ENCODE assay signal across 13 mouse cellular contexts in the genomic region with DNA sequence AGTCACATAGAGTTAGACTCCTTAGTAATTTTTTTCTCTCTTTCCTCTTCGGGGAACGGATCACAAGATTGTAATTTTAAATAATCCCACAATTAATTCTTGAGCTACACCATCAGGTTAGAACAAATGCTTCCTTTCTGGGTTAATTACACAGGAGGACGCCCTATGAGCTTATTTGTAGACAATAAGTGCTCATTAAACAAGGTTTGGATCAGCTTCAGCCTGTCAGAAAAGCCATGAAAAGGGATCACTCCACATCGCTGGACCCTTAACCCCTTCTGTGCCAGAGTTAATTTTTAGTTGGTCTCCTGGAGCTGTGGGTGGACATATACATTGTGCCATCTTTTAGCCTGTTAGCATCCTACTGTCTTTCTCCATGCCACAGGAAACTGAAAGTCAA.
"Had no signal": no experiment of that assay in that cellular context is flagged by ENCODE, and none has a peak within 500 bp of the region (broad histone marks: within the 10 kb centered on the region; RNA-seq: fewer than 3 reads in every experiment).

No protein-coding gene starts in this region.

- H3K9me3 ChIP-seq: limb, embryonic 12.5 days; midbrain, embryonic 12.5 days; neural tube, embryonic 15.5 days had no signal

- H3K27me3 ChIP-seq: limb, embryonic 12.5 days; neural tube, embryonic 15.5 days had no signal

- H3K27ac ChIP-seq: kidney, postnatal 0 days; left cerebral cortex, adult 2 months; limb, embryonic 12.5 days; liver, embryonic 14.5 days; midbrain, embryonic 12.5 days; neural tube, embryonic 15.5 days had no signal

- H3K9ac ChIP-seq: limb, embryonic 12.5 days; liver, embryonic 14.5 days; midbrain, embryonic 12.5 days; neural tube, embryonic 15.5 days had no signal

- H3K4me2 ChIP-seq: limb, embryonic 12.5 days; midbrain, embryonic 12.5 days; neural tube, embryonic 15.5 days had no signal

- DNase-seq: kidney, adult 8-10 months; kidney, postnatal 4 days; lung, adult 18-20 months; right cerebral cortex, postnatal 4 days; spleen, adult 18-20 months; thymus, adult 18-20 months; thymus, postnatal 14 days had no signal

- H3K36me3 ChIP-seq: limb, embryonic 12.5 days; midbrain, embryonic 12.5 days; neural tube, embryonic 15.5 days had no signal

- H3K4me3 ChIP-seq: left cerebral cortex, adult 2 months; limb, embryonic 12.5 days; midbrain, embryonic 12.5 days; neural tube, embryonic 15.5 days had no signal
